Mouse (Mus musculus) telencephalon, adult 2 months (tissue): ENCODE results near the gene Lect2.
A peak's percentile ranks its signal among the peaks of the same experiment; 100 is the strongest.

ENCODE experiments used
- DNase-seq: peaks from one replicate; pipeline ENCODE4 v3.0.0-alpha.2; 2011; ENCODE audit warnings: low read depth, low spot score

Lect2 gene

DNA sequence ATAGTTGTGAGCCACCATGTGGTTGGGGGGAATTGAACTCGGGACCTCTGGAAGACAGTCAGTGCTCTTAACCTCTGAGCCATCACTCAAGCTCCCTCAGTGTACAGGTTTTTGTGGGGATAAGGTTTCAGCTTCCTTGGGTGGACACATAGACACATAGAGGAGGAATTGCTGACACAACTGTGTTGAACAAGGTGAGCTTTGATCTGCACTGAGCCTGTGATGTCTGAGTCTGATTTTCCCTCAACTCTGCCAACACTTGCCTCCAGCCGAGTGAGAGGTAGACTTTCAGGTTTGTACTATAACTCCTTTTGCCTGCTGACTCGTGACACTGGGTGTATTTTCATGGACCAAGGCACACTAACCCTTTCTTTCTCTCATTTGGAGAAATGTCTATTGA lies 8.4 kb upstream of the Lect2 start:
- DNase-seq: no peak

DNA sequence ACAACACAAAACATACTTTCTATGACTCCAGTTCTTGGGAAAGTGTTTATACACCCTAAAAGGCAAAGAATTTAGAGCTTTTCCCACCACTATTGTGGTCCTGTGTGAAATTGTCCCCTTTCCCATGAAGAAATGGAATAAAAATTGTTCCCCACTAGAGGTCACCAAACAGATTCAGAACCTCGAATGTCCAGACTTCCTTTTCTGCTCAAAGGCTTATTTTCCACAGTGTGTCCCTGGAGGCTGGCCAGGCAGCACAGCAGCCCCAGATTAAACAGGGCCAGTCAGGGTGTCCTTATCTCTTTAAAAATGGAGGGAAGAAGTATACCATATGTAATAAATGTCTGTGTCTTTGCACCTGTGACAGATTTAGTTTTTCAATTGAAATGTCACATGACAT lies 7.7 kb upstream of the Lect2 start:
- DNase-seq: no peak

DNA sequence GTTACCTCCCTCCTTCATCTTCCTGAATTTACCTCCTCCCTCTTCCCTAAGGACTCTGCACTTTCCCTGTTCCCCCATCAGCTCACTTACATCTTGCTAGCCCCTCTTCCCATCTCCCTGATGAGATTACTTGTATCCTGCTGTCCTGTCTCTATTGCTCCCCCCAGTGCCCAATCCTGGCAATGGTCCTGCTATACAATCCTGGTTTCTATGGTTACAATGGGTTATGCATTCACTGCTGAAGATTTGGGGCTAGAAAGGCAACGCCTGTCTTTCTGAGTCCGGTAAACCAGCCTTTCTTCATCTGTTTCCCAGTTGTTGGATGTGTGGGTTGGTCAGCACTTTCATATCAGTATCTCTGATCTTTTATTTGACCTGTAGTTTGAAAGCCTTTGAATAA lies 6.1 kb upstream of the Lect2 start:
- DNase-seq: peak; percentile 51

DNA sequence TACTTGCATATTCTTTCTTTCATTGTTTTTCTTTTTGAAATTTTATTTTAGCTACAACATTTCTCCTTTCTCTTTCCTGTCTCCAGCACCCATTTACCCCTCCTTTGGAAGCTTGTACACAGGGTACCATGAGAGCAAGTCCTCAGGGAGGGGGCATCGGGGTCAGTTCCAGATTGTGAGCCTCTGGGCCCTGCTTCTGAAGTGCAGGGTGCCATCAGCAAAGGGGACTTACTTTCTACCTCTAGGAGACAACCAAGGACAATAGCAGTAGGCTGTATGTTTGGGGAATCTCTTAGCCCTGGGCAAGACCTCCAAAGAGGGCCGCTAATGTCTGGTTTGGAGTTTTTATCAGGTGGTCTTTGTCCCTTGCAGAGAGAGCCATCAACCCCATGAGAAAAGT lies 5.6 kb upstream of the Lect2 start:
- DNase-seq: no peak

DNA sequence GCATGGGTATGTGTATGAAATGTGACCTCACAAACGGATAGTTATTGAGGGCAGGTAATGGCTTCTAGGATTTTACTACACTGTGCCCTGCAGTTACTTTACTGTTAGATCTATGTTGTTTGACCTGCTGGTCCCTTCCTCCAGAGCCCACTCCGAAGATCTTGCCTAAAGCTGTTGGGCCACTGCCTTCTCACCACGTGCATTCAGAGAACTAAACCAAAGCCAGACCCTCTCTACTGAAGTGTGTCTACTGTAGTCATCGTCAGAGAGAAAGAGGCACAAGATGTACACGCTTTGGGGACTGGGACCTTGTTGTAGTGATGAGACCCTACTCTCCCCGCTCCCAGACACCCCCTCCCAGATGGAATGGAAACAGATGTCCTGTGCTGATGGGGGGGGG lies 3.4 kb upstream of the Lect2 start:
- no peak for DNase-seq

DNA sequence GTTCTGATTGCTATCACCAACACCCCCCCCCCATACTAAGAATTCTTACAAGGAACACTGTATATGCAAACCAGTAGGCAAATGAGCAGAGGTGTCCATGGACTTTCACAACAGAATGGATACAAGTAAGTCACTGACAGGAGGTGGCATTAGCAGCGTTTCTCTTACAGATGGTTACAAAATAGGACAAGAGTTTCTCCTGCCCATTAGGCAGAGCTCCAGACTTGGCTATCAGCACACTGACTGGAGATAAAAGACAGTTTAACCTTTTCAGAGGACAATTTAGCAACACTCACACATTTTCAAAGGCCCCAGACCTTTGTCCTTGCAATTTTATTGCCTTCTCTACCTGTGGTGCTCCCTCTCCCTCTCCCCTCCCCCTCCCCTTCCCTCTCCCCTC lies 2.3 kb upstream of the Lect2 start:
- DNase-seq: no peak

DNA sequence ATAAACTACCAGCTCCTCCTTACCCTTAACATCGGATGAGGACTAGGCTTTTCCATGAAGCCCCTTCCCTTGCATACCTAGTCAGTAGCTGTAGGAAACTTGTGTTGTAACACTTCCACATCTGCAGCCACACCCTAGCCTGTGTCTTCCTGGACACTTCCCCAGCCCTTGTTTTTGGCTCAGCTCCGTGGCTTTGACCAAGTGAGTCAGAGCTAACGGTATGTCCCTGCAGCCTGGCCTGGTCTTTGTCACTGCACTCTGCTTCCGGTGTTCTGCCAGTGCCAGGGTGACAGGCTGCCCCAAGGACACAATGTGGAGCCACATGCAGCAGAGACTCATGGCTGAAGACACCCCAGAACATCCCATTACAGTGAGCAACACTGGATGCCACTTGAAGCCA lies 1.1 kb upstream of the Lect2 start:
- DNase-seq: no peak

DNA sequence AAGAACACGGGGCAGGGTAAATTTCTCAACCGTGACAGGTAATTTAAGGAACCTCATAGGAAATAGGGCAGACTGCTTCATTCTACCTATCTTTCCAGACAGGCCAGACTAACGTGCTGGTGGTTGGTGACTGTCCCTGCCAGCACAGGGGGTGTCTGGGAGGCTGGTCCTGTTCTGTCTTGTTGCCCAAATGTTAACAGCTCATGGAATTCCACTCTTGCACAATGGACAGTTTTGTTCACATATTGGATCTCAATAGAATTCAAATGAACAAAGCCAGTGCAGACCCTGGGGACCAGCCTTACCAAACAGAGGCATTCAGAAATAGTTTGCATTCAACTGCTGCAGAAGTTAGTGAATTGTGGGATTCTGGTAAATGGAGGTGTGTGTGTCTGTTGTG lies 3.3 kb downstream of the Lect2 start:
- DNase-seq: no peak

DNA sequence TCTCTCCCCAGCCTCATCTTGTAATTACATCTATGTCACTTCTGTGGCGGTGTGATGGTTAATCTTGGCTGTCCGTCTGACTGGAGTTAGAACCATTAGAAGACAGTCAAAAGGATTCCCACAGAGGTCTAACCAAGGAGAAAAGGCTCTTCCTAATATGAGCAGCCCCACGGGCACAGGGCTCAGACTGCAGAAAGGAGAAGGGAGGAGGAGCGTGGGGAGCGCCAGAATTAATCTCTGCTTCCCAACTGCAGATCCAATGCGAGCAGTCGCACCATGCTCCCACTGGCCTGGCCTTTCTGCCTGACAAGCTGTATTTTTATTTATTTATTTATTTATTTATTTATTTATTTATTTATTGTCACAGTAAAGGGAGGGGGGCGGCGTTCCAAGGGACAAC lies 4.5 kb downstream of the Lect2 start:
- DNase-seq: no peak

DNA sequence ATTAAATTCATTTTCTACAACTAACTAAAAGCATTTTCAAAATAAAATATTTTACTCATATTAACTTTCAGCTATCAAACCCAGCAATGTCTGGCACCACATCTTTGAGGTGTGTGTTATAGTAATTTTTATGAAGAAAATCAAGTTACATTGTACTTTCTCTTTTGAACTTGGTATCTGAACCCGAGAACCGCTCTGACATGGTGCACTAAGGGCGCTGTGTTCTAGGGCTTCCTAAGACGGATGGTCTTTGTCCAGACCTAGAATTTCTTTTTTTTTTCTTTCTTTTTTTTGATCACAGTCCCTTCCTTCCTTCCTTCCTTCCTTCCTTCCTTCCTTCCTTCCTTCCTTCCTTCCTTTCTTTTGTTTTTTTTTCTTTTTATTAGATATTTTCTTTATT lies 8.5 kb downstream of the Lect2 start:
- DNase-seq: no peak

DNA sequence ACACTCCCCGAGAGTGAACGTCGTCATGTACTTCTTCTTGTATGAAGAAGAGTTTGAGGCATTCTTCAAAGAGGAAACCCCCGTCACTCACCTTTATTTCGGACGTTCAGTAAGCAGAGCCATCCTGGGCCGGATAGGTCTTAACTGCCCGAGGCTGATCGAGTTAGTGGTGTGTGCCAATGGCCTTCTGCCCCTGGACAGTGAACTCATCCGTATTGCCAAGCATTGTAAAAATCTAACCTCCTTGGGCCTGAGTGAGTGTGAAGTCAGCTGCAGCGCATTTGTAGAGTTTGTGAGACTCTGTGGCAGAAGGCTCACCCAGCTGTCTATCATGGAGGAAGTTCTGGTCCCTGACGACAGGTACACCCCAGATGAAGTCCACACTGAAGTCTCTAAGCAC lies 11.3 kb downstream of the Lect2 start:
- no peak for DNase-seq

DNA sequence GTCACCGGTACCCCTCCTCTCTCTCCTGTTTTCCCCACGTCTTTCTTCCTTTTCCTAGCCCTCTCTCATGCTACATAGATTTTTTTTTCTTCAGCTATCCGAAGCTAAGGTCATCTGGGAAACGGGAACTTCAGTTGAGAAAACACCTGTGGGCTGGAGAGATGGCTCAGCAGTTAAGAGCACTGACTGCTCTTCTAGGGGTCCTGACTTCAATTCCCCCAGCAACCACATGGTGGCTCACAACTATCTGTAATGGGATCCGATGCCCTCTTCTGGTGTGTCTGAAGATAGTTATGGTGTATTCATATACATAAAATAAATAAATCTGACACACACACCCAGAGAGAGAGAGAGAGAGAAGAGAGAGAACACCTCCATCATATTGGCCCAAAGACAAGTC lies 12.7 kb downstream of the Lect2 start:
- DNase-seq: no peak

DNA sequence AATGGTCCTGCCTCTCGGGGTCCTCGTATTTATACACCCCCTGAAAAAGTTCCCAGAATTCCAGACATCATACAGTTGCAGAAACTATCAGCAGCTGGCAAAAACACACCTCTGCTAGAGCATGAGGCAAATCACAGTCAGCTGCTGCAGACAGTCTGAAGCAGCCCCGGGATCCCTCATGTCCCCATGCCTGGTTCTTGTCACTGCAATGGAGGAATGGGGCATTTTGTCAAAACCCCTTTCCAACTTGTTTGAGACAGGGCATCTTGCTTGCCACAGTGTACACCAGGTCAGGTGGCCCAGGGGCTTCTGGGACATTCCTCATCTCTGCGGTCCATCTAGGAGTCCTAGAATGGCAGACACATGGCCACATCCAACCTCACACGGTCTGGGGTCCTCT lies 13.4 kb downstream of the Lect2 start:
- DNase-seq: no peak

DNA sequence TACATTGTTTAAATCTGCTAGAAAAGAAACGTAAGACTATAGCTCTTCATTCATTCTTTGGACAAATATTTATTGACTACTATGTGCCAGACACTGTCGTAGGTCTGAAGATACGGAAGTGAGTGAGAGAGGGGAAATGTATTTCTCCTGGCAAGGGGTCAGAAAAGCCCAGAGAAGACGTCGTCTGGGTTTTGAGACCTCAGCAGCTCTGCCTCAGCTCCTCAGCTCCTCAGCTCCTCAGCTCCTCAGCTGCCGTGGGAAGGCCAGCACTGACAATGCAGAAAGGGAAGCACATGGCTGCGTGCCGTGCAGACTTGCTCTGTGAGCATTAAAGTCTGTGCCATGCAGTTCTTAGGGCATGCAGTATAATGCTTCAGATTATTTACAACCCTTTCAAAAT lies 18.6 kb downstream of the Lect2 start:
- DNase-seq: no peak

DNA sequence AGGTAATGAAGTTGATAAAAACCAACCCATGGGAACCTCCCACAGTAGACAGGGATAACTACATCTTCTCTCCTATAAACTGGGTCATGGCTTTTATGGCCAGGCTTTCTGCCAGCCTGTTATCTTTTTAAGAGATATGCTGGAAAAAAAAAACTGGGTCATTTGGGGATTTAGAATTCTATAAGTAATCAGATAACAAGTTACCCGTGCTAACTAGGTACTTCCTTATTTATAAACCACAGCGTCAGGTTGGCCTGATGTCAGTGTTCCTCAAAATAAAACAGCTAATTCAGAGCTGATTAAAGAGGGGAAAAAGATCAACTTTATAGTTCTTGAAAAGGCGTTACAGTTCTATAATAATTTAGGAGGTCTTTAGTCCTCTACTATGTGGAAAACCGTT lies 19.3 kb downstream of the Lect2 start:
- DNase-seq: no peak

DNA sequence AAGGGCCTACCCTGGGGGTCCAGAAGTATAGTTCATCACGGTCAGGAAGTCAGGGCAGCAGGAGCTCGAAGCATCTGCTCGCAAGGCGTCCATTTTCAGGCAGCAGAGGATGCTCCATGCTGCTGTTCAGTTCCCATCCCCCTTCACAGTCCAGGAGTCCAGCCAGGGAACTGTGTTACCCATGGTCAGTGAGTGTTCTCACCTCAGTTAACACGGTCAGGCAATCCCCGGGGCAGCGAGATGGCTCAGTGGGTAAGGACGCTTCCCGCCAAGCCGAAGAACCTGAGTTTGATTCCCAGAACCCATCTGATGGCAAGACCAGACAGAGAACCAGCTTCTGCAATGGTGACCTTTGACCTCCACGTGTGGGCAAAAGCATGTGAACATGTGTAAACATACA lies 20.0 kb downstream of the Lect2 start:
- no peak for DNase-seq

DNA sequence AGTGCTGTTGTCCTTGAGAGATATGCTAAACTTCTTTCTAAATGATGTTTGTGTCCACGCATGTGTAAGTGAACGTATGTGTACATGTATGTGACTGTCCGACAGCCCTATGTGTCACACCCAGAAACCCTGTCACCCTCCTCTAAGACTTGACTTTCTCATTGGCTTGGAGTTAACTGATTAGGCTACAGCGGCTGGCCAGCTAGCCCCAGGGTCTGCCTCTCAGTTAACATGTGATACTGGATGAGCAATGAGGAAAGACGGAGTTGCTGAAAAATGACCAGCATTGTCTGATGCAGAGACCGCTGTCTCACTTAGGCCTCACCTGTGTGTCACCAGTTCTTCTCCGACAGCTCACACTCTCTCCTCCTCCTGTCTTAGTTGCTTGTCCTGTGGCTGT lies 20.5 kb downstream of the Lect2 start:
- no peak for DNase-seq

DNA sequence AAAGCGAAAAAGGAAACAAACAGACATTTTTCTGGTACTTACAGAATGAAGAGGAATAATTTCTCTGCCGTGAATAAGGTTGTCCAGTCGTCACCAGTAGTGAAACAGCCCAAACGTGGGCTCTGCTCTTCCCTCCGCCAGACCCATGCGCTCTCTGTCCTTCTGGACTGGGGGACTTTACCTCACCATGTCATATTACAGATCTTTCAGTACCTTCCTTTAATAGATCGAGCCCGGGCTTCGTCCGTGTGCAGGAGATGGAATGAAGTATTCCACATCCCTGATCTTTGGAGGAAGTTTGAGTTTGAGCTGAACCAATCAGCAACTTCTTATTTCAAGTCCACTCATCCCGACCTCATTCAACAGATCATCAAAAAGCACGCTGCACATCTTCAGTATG lies 21.4 kb downstream of the Lect2 start:
- no peak for DNase-seq

DNA sequence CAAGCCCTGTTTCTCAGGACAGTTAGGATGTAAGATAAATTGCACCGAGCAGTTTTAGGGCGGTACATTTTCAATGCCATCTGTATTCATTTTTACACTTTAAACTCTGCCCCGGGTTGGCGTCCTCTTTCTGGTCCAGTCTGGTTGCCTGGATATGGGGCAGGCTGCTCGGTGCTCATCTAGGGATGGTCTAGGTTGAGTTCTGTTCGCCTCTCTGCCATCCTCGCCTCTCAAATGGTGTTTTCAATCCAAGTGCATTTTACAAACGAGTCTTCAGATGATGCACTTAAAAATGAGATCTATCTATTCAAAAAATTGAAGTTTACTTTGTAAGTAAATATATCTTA lies 25.5 kb downstream of the Lect2 start:
- DNase-seq: no peak

DNA sequence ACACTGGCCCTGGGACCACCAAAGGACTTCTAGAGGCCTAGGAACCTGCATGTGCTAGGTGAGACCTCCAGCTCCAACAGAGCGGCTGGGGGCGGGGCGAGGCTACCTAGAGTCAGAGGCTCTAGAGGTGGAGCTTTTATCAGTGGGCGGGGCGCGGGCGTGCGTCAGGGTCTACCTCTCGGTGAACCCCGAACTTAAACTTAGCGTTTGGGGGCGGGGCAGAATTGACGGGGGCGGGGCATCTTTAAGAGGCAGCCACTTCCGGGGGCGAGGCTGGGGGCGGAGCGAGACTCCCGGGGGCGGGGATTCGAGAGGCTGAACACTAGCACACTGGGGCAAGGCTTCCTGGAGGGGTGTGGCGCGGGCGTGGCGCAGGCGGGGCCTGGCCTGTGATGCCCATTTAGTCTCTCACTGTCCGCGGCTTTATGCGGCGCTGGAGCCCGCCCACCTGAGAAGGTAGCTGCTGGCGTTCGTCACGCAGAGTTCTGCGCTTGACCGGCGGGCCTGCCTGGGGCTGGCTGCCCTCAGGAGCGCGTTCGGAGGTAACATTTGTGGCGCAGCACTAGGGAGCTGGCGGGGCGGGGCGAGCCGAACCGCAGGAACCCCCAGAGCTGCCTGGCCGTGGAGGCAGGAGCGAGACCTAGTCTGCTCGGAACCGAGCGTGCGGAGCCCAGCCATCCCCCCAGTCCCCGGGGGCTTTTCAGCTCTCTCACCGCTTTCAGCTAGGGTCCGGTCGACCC lies 26.1 kb downstream of the Lect2 start, which contains the start of gene Fbxl21:
TSS of gene Fbxl21 (plus strand) at position 392 of the 740 bp plus-strand sequence.
- DNase-seq: peak; percentile 83

DNA sequence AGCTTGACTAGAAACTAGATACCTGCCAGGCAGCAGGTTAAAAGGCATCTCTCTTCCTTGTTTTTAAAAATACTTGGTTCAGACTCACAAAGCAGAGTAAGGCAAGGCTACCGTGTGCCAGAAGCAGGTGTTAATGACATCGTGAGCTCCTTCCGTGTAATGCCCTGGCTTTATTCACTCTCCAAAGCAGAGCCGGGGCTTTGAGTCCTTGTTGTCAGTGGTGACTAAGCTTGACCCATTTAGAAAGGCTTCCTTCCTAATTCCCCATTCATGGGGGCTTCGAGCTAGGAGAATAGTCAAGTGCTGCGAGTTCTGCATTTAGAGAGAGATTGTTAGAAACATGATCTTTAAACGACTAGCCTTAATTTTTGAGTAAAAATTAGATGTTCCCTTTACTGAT lies 31.5 kb downstream of the Lect2 start:
- no peak for DNase-seq

DNA sequence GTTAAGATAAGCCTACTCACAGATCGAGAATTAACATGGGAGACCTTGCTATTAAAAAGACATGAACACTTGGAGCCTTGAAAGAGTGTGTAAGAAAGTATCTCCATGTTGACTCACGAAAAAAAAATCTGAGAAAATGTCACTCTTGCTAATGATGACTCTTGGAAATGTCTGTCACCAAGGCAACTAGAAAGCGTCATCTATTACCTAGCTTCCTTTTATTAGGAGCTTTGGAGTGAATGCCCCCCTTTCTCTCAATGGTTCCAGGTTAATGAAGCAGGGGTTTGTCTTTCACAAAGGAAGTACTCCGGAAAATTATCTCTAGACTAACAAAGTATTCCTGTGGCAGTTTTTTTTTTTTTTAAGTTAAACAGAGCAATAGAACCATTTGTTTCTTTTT lies 32.0 kb downstream of the Lect2 start:
- DNase-seq: no peak

DNA sequence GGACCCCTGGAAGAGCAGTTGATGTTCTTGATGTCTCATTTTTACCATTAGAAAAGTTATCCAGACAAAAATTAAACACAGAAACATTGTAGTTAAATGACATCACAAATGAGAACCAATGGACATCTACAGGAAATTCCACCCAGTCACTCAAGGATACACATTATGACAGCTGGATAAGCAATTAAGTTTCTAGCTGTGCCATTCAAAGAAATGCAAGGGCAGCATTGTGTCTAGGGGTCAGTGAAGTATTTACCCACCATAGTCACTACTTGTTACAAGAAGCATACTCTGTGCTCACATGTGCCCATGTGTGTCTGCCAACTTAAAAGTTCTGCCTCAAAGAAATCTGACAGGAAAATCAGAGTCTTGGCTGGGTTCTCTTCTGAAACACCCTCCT lies 34.7 kb downstream of the Lect2 start:
- no peak for DNase-seq

DNA sequence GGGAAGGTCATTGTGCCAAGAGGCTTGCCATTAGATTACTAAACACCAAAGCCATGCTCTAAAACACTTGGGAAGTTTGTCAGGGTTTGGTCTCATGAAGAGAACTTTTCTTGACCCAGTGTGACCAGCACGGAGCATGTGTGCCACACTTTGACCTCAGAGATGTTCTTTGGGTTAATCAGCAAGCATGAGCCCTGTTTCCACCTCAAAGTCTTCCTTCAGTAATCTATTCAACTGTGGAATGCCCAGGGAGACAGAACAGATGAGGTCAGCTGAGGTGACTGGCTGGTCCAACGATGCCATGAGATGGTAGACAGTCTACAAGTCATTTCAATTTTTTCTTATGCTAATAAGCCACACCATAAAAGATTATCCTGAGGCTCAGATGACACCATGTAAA lies 38.5 kb downstream of the Lect2 start:
- DNase-seq: no peak
